Mouse (Mus musculus) bone marrow, adult 2 months (tissue): ENCODE measurements around the gene Kat7.

Experiments
- CTCF ChIP-seq: fragments of 200-500 bp; IDR thresholded peaks from 2 replicates; pipeline ENCODE4 v1.5.1; 2011; ENCODE audit warnings: low read length, control low read depth; ENCODE audit not compliant: control insufficient read depth, insufficient read depth
- POLR2A ChIP-seq: fragments of 200-500 bp; IDR thresholded peaks from 2 replicates; pipeline ENCODE4 v1.6.1; 2011; ENCODE audit warnings: low read depth, mild to moderate bottlenecking, control low read depth, low read length, borderline replicate concordance; ENCODE audit not compliant: control insufficient read depth

DNA sequence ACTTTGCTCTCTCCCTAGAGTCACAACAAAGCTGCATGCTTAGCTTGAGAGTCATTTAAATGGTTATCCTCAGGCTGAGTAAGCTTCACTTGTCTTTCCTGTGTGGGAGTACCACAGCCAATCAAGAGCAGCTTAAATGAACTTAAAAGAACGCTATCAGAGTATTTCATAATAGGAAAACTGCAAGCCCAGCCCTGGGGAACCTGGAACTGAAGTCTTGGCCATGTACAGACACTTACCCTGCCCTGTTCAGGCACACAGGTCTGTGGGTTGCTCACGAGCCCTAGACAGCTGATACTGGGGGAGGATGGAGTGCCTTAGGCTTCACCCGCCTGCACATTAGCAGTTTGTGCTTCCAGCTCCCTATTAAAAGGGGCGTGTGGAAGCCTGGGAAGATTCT, 33.1 kb upstream of the Kat7 start:
- TF ChIP-seq CTCF (no peak), POLR2A (no peak)
